Mouse (Mus musculus) E14TG2a.4 (cell line): ENCODE data around the gene Otor.

Experiments used
- CTCF ChIP-seq: conservative IDR thresholded peaks from 2 replicates; pipeline ENCODE4 v1.5.1; 2014; ENCODE audit warnings: low read length
- POU5F1 ChIP-seq: IDR thresholded peaks from 2 replicates; pipeline ENCODE4 v1.6.1; 2014; ENCODE audit warnings: low read length, borderline replicate concordance

DNA sequence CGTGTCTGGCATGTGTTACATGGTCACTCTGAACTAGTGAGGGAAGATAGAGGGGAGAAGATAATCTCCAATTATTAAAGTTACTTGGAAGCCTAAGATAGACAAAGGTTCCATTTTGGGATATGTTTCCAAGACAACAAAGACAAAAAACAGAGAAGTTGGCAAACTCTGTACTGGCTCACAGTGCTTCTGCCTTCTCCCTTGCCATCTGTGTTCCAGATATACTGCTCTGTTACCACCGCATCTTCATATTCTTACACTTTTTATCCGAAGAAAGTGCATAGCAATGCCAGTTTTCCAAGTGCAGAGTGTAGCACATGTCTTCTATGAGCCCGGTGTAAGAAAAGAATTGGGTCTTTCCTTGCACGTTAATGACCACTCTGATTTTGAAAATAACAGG, 21.5 kb upstream of the Otor start:
- no peak for TF ChIP-seq CTCF
- no peak for TF ChIP-seq POU5F1
